Mouse (Mus musculus) liver (tissue): ENCODE data around the gene Cpvl.

Experiments
- DNase-seq: peaks from one replicate; pipeline ENCODE4 v3.0.0-alpha.2; 2020; ENCODE audit warnings: mixed read lengths

Cpvl gene

GRCm38 (mm10) chr6:53978571-53978970 lies at the start of gene Cpvl:
TSS of gene Cpvl (minus strand) at chr6:53978671.
- no peak for DNase-seq

- no peak for DNase-seq
Observed at GRCm38 (mm10) chr6:54023846-54024245, 45.4 kb upstream of the Cpvl start.

- DNase-seq, result peak; percentile 9
Observed at GRCm38 (mm10) chr6:54021123-54021789, 42.8 kb upstream of the Cpvl start.

GRCm38 (mm10) chr6:54018861-54019260 lies 40.4 kb upstream of the Cpvl start:
- no peak for DNase-seq

GRCm38 (mm10) chr6:54018038-54018437 lies 39.6 kb upstream of the Cpvl start:
- DNase-seq, result no peak

- no peak for DNase-seq
Observed at GRCm38 (mm10) chr6:54012163-54012562, 33.7 kb upstream of the Cpvl start.

- DNase-seq, result no peak
Observed at GRCm38 (mm10) chr6:54010362-54010761, 31.9 kb upstream of the Cpvl start.

- DNase-seq, result no peak
Observed at GRCm38 (mm10) chr6:54009293-54009692, 30.8 kb upstream of the Cpvl start.

GRCm38 (mm10) chr6:54008448-54009120 lies 30.1 kb upstream of the Cpvl start:
- DNase-seq, result no peak

- no peak for DNase-seq
Observed at GRCm38 (mm10) chr6:54005302-54005701, 26.8 kb upstream of the Cpvl start.

GRCm38 (mm10) chr6:53996226-53996955 lies 17.9 kb upstream of the Cpvl start:
- DNase-seq, result no peak

GRCm38 (mm10) chr6:53995519-53995918 lies 17.0 kb upstream of the Cpvl start:
- DNase-seq, result no peak

GRCm38 (mm10) chr6:53992386-53992785 lies 13.9 kb upstream of the Cpvl start:
- no peak for DNase-seq

GRCm38 (mm10) chr6:53987235-53987634 lies 8.8 kb upstream of the Cpvl start:
- DNase-seq, result no peak

GRCm38 (mm10) chr6:53986273-53986985 lies 8.0 kb upstream of the Cpvl start:
- peak; percentile 38 for DNase-seq

GRCm38 (mm10) chr6:53983820-53984219 lies 5.3 kb upstream of the Cpvl start:
- no peak for DNase-seq

- DNase-seq, result no peak
Observed at GRCm38 (mm10) chr6:53982612-53983011, 4.1 kb upstream of the Cpvl start.

GRCm38 (mm10) chr6:53982047-53982600 lies 3.7 kb upstream of the Cpvl start:
- DNase-seq, result no peak

GRCm38 (mm10) chr6:53980817-53981480 lies 2.5 kb upstream of the Cpvl start:
- DNase-seq, result peak; percentile 61

- DNase-seq, result no peak
Observed at GRCm38 (mm10) chr6:53974040-53974439, 4.4 kb downstream of the Cpvl start.

- no peak for DNase-seq
Observed at GRCm38 (mm10) chr6:53973468-53973867, 5.0 kb downstream of the Cpvl start.

GRCm38 (mm10) chr6:53972238-53972743 lies 6.2 kb downstream of the Cpvl start:
- no peak for DNase-seq
